Mouse (Mus musculus) MEL (cell line): ENCODE results near the gene Hmox2.

ENCODE experiments used
- CTCF ChIP-seq, 3 experiments: IDR thresholded peaks in 2 of 3; conservative IDR thresholded peaks in 1 of 3; 2 replicates each; pipeline ENCODE4 v1.5.1; 2011 to 2012; ENCODE audit warnings: low read length in 3 of 3, low read depth in 2 of 3, mild to moderate bottlenecking in 2 of 3, improper control_type of control experiment in 1 of 3, inconsistent platforms in 1 of 3, mixed read lengths in 1 of 3, moderate library complexity in 1 of 3; ENCODE audit not compliant: control insufficient read depth in 1 of 3, insufficient read depth in 1 of 3, poor library complexity in 1 of 3, severe bottlenecking in 1 of 3
- EP300 ChIP-seq, 2 experiments: IDR thresholded peaks; 2 replicates each; pipeline ENCODE4 v1.6.1; 2011; ENCODE audit warnings: improper control_type of control experiment in 2 of 2, low read length in 2 of 2, low read depth in 1 of 2, mild to moderate bottlenecking in 1 of 2
- GABPA ChIP-seq: IDR thresholded peaks from 2 replicates; pipeline ENCODE4 v1.6.1; 2012; ENCODE audit warnings: low read depth, mild to moderate bottlenecking, inconsistent platforms, low read length, improper control_type of control experiment, moderate library complexity
- MAFK ChIP-seq: IDR thresholded peaks from 2 replicates; pipeline ENCODE4 v1.6.1; 2011; ENCODE audit warnings: low read depth, mild to moderate bottlenecking, low read length, improper control_type of control experiment, borderline replicate concordance
- POLR2A ChIP-seq, 2 experiments: IDR thresholded peaks; 2 replicates each; pipeline ENCODE4 v1.6.1; 2011 to 2012; ENCODE audit warnings: low read length in 2 of 2, mild to moderate bottlenecking in 2 of 2, control low read depth in 1 of 2, improper control_type of control experiment in 1 of 2, low read depth in 1 of 2, moderate library complexity in 1 of 2; ENCODE audit not compliant: control insufficient read depth in 1 of 2, insufficient read depth in 1 of 2, poor library complexity in 1 of 2
- POLR2AphosphoS2 ChIP-seq: IDR thresholded peaks from 2 replicates; pipeline ENCODE4 v1.6.1; 2011; ENCODE audit warnings: low read length, improper control_type of control experiment
- POLR2AphosphoS5 ChIP-seq: IDR thresholded peaks from 2 replicates; pipeline ENCODE4 v1.6.1; 2012; ENCODE audit warnings: low read depth, borderline replicate concordance, mild to moderate bottlenecking, inconsistent platforms, low read length, moderate library complexity, mixed read lengths
- RCOR1 ChIP-seq: IDR thresholded peaks from 2 replicates; pipeline ENCODE4 v1.6.1; 2012; ENCODE audit warnings: low read depth, mild to moderate bottlenecking, inconsistent platforms, low read length, improper control_type of control experiment
- ZNF384 ChIP-seq: IDR thresholded peaks from 2 replicates; pipeline ENCODE4 v1.6.1; 2012; ENCODE audit warnings: low read depth, mild to moderate bottlenecking, inconsistent platforms, low read length, improper control_type of control experiment

GRCm38 (mm10) chr16:4684457-4684791 lies 41.7 kb upstream of the Hmox2 start:
- TF ChIP-seq POLR2A (IDR thresholded peaks at IDR 0.05; ENCODE audit: control insufficient read depth in 1 of 2, insufficient read depth in 1 of 2, low read depth in 1 of 2, low read length in 2 of 2, poor library complexity in 1 of 2) (no peak), CTCF (IDR thresholded peaks at IDR 0.05 in 2 of 3, conservative IDR thresholded peaks at IDR 0.05 in 1 of 3; ENCODE audit: control insufficient read depth in 1 of 3, insufficient read depth in 1 of 3, low read depth in 2 of 3, low read length in 3 of 3, poor library complexity in 1 of 3, severe bottlenecking in 1 of 3) (no peak), POLR2AphosphoS2 (no peak; the same call in 1 of the 2 replicates), MAFK (no peak), ZNF384 (no peak), GABPA (no peak), EP300 (IDR thresholded peaks at IDR 0.05; ENCODE audit: low read depth in 1 of 2, low read length in 2 of 2) (no peak), RCOR1 (no peak), POLR2AphosphoS5 (no peak)
